Mouse (Mus musculus) effector memory CD4-positive, alpha-beta T cell, adult 5 months (primary cell): Measurements from ENCODE around the gene Drap1. TPM values are rescaled to one million over a fixed set of nuclear protein-coding genes. Genes with fewer than 3 reads are reported as not detected.

Experiments used
- polyA plus RNA-seq: library from polyadenylated mRNA; unstranded; fragments of 100-300 nt; shearing (Covaris generic); gene quantifications from one replicate; pipeline ENCODE4 v1.2.1, GENCODE M21; 2017

Gene Drap1
- 175 TPM for polyA plus RNA-seq

DNA sequence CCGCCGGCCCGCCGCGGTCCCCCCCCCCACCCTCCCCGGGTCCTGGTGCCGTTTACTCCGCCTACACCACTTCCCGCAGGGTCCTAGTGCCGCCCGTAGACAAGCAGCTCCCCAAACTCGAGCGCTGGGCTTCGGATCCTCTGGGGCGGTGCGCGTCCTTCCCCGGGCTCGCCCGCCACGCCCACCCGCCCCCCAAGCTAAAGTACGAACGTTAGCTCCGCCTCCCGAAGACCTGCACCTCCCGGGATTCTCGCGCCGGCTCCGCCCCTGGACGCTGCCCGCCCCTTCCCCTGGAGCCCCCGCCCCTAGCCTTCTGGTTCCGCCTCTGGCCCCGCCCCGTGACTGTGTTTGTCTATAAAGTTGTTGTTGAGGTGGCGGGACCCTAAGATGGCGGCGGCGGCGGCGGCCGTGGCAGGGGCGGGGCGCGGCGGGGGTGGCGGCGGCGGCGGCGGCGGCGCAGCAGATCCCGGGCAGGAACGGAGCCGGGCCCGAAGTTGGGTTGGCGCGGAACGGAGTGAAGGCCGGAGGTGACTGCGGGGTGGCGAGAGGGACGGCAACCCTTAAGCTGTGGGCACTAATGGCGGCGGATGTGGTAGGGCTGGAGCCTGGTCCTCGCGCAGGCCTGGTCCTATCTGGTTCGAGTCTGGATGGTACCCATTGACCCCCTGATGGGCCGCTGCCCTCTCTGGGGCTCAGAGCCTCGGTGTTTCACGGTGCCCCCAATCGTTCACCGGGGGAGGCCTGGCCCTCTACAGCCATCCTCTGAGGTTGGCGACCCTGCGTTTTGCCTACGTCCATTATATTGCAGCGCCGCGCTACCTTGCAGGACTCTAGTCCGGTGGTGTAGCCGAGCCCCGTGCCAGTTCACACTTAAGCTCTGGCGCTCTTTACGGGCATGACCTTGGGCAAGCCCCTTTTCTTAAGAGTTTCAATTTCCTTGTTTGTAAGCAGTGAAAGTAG lies at the start of gene Drap1, which contains the start of gene AI837181:
Drap1 (minus strand) TSS at position 198 of the 960 bp plus-strand sequence.
AI837181 (plus strand) TSS at position 363 of the 960 bp plus-strand sequence.

DNA sequence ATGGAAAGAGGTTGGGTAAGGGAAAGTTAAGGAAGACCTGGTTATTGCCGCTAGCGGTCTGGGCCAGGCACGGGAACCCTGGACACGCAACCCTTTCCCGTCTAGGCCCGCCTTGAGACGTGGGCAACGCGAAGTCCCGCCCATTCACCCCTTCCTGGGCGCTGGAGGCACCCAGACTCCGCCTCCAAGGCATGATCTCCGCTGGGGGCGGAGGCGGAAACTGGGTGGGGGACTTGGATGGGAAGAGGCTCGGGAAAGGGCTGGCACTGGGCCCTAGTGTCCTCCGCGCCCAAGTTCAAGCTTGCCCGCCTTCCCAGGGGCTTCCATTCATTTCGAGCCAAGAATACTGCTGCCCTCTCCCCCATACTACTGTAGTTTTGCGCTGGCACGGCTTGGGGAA lies 48.9 kb upstream of the Drap1 start, which contains the start of gene Efemp2:
Efemp2 (plus strand) TSS at position 235 of the 400 bp plus-strand sequence.

GRCm38 (mm10) chr19:5468374-5468773 lies 43.6 kb upstream of the Drap1 start, which contains the start of gene Ctsw:
Gene Ctsw (minus strand): TSS chr19:5468507.

GRCm38 (mm10) chr19:5460465-5460911 lies 35.7 kb upstream of the Drap1 start, which contains the start of gene Fibp:
Gene Fibp (plus strand): TSS chr19:5460615.

DNA sequence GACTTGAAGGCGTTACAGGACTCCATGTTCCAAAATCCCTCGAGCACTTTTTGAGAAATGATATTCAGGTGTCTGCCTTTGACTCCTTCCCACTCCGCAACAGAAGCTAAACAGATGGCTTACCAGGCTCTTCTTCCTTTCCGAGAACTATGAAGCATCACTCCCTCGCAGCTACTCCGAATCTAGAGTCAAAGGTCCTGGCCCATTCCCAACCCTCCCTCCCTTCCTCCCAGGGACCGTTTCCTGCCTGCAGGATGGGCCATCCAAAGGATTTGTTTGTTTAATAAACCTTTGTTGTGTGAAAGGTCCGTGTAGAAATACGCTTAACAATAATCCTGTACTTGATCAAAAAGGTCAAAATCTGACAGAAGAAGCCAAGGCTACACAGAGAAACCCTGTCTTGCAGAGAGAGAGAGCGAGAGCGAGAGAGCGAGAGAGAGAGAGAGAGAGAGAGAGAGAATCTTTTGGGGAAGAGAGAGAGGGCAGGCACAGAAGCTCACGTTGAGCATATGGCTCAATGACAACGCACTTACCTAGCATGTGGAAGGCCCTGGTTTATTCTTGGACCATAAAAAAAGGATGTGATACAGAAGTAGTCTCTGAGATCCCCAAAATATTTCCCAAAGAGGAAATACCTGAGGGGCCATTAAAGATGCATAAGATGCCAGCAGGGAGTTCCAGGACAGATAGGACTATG lies 33.1 kb upstream of the Drap1 start, which contains the start of gene Ccdc85b:
Ccdc85b (minus strand) TSS at position 149 of the 697 bp plus-strand sequence.

DNA sequence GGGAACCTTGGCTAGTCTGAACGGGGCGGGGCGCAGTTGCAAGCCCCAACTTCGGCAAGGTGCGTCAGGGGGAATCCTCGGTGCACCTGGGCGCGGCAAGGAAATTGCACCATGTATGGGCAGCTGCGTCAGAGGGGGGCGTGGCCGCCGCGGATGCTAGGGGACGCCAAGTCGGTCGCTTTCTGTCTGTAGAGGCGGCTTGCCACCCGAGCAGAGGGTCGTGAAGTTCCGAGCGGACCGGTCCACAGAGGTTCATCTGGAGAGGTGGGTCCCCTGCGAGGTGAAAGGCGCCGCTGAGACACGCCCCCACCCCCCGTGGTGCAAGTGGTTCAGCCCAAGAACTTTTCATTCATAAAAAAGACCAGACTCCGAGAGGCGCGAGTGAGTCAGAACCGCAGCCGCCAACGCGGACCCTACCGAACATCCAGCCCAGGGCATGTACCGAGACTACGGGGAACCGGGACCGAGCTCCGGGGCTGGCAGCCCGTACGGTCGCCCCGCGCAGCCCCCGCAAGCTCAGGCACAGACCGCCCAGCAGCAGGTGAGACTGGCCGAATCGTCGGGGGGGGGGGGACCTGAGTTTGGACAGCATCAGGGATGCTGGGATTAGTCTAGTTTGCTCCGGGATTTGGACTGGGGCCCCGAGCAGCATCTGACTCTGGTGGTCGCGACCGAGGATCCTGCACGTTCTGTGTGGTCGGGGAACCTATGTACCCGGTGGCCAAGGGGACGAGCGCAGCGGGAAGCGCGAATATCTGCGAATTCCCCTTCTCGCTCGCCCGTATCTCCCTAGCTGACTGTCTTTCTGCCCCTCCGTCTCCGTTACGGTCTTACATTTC lies 23.0 kb upstream of the Drap1 start, which contains the start of gene Fosl1:
Fosl1 (plus strand) TSS at position 33 of the 839 bp plus-strand sequence.

GRCm38 (mm10) chr19:5402293-5402692 lies 22.5 kb downstream of the Drap1 start, which contains the start of gene Tsga10ip:
Gene Tsga10ip (minus strand): TSS chr19:5402526.

DNA sequence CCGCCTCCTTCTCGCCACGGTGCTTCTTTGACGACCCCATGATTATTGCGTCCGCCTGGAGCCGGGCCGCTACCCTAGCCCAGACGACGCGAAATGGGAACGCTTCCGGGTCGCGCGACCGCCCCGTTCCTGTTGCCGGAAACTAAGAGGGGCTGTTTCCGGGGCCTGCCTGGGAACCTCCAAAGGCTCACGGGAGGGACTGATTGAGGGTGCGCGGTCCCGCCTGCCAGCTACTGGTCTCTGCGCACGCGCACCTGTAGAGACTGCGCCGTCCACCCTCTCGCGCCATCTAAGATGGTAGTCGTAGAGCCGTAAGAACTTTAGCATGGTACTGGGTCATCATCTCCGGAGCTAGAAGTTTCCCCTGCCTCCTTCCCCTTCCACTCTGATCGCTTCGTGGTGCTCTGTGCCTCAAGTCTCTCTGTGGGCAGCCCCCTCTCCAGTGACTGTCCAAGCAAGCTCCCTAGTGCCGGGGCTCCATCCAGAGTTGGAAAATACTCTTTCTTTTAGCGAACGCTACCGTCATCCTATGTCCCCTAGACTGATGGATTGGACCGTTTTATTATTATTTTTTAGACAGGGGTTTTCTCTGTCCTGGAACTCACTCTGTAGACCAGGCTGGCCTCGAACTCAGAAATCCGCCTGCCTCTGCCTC lies 36.1 kb downstream of the Drap1 start, which contains the start of gene Sart1:
Sart1 (minus strand) TSS at position 116 of the 655 bp plus-strand sequence.

Other genes with a start within 250 kb of the Drap1 start
- gene Pacs1, start 151.9 kb downstream of the Drap1 start, polyA plus RNA-seq = 95.2 TPM
- 294 TPM for gene Sf3b2, start 129.5 kb downstream of the Drap1 start, polyA plus RNA-seq
- gene Gal3st3, start 126.6 kb downstream of the Drap1 start, polyA plus RNA-seq = not detected
- not detected for gene Catsper1, start 89.2 kb downstream of the Drap1 start, polyA plus RNA-seq
- gene Cst6, start 75.4 kb downstream of the Drap1 start, polyA plus RNA-seq = 0.65 TPM
- gene Eif1ad, start 58.2 kb downstream of the Drap1 start, polyA plus RNA-seq = 35.1 TPM
- gene Banf1, start 57.8 kb downstream of the Drap1 start, polyA plus RNA-seq = 156 TPM
- 218 TPM for gene Sart1, start 36.3 kb downstream of the Drap1 start, polyA plus RNA-seq
- gene Tsga10ip, start 22.5 kb downstream of the Drap1 start, polyA plus RNA-seq = not detected
- 24.5 TPM for gene AI837181, start 165 bp upstream of the Drap1 start, polyA plus RNA-seq
- 0.77 TPM for gene Fosl1, start 22.6 kb upstream of the Drap1 start, polyA plus RNA-seq
- gene Ccdc85b, start 32.9 kb upstream of the Drap1 start, polyA plus RNA-seq = 4.4 TPM
- 68.1 TPM for gene Fibp, start 35.6 kb upstream of the Drap1 start, polyA plus RNA-seq
- 191 TPM for gene Ctsw, start 43.5 kb upstream of the Drap1 start, polyA plus RNA-seq
- gene Efemp2, start 49.0 kb upstream of the Drap1 start, polyA plus RNA-seq = 0.86 TPM
- gene Mus81, start 63.4 kb upstream of the Drap1 start, polyA plus RNA-seq = 24.6 TPM
- gene Cfl1, start 65.5 kb upstream of the Drap1 start, polyA plus RNA-seq = 2,701 TPM
- not detected for gene 1700020D05Rik, start 78.8 kb upstream of the Drap1 start, polyA plus RNA-seq
- 3.8 TPM for gene Snx32, start 85.6 kb upstream of the Drap1 start, polyA plus RNA-seq
- not detected for gene Ovol1, start 135.7 kb upstream of the Drap1 start, polyA plus RNA-seq
- 8.2 TPM for gene Ap5b1, start 143.0 kb upstream of the Drap1 start, polyA plus RNA-seq
- gene Rnaseh2c, start 176.9 kb upstream of the Drap1 start, polyA plus RNA-seq = 84.3 TPM
- gene Kat5, start 185.3 kb upstream of the Drap1 start, polyA plus RNA-seq = 66.5 TPM
- 279 TPM for gene Rela, start 212.5 kb upstream of the Drap1 start, polyA plus RNA-seq
- 174 TPM for gene Sipa1, start 238.7 kb upstream of the Drap1 start, polyA plus RNA-seq